In the genomic region with DNA sequence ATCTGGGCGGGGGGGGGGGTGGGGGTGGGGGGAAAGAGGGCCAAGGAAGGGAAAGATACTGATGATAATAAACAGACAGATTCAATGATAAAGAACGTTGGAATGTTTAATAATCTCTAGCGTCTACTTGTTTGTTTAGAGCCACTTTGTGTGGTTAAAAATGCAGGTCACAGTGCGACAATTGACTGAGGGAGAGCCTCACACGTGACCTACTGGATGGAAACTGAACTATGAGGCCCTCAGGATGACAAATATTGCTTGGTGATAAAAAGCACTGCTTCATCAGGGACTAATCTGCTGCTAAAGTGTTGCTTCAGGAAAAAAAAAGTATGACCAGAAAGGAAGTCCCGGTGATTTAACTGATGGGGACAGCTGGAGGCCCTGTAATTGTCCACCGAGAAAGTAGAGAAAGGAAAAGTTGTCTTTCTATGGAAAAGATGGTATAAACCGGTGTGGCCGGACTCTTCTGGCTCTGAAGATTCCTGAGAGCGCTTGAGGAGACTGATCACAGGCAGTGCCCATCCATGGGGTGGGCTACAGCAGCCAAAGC, we compare ENCODE assay signal across 23 mouse cellular contexts.
DNase-seq lines count a peak whose midpoint lies in the region; ATAC-seq and TF ChIP-seq lines count a peak whose summit lies in the region.
"Had no signal": no experiment of that assay in that cellular context is flagged by ENCODE, and none has a peak within 500 bp of the region (broad histone marks: within the 10 kb centered on the region; RNA-seq: fewer than 3 reads in every experiment).

No protein-coding gene starts in this region.

- peak; percentile 83 for DNase-seq in liver, adult 2 months (ENCODE audit: extremely low read depth, low read depth, low spot score)
- DNase-seq in liver, postnatal 0 days, result no peak
- no peak for DNase-seq in layer of hippocampus, postnatal 36 days
- DNase-seq: adrenal gland, adult 8-10 months; adrenal gland, postnatal 14 days; adrenal gland, postnatal 36 days; cerebellum, adult 11-12 months; cerebellum, adult 2 months; cerebellum, adult 9-10 months; cerebellum, postnatal 10 days; cerebellum, postnatal 25 days; forebrain, postnatal 0 days had no signal

- H3K36me3 ChIP-seq in liver, adult 2 months (ENCODE audit: control insufficient read depth, insufficient read depth, low read length), result no peaks in the 10 kb centered on the region
- H3K36me3 ChIP-seq in liver, postnatal 0 days (replicated peaks; ENCODE audit: insufficient read depth, low read length), result no peaks in the 10 kb centered on the region
- H3K36me3 ChIP-seq in C2C12 (ENCODE audit: control insufficient read depth, insufficient read depth) (no peaks in the 10 kb centered on the region), myocyte (ENCODE audit: control insufficient read depth, insufficient read depth) (no peaks in the 10 kb centered on the region)
- H3K36me3 ChIP-seq: embryonic facial prominence, embryonic 10.5 days; embryonic facial prominence, embryonic 12.5 days; forebrain, embryonic 15.5 days; G1E had no signal

- ATAC-seq in liver, postnatal 0 days, result no peak
- ATAC-seq: activated CD4-positive, CD25-positive, alpha-beta regulatory T cell, adult 4 months; CD4-positive, CD25-positive, alpha-beta regulatory T cell, adult 4 months; forebrain, embryonic 13.5 days; forebrain, embryonic 15.5 days; forebrain, postnatal 0 days; Patski had no signal

- peaks cover 2% of the 10 kb centered on the region for H3K4me1 ChIP-seq in liver, adult 2 months (ENCODE audit: control insufficient read depth, insufficient read depth, low read length)
- peaks cover under 1% of the 10 kb centered on the region; the same call in 1 of the 2 replicates for H3K4me1 ChIP-seq in liver, postnatal 0 days (ENCODE audit: insufficient read depth)

- TF ChIP-seq EP300 in liver, postnatal 0 days (IDR thresholded peaks at IDR 0.05; ENCODE audit: low read depth), result no peak

- H3K9me3 ChIP-seq in liver, postnatal 0 days (ENCODE audit: low read length), result no peaks in the 10 kb centered on the region
- H3K9me3 ChIP-seq: embryonic facial prominence, embryonic 10.5 days; embryonic facial prominence, embryonic 12.5 days; forebrain, embryonic 13.5 days; forebrain, embryonic 15.5 days had no signal

- no peaks in the 10 kb centered on the region for H3K79me3 ChIP-seq in C2C12 (ENCODE audit: low read depth)

- WGBS in liver, adult 2 months, result 43% methylated on average over 10 of the region's 10 CpGs
- 66% methylated on average over 10 of the region's 10 CpGs for WGBS in liver, postnatal 0 days (ENCODE audit: insufficient replicate concordance)

- no peak for TF ChIP-seq POLR2A in liver, adult 2 months (IDR thresholded peaks at IDR 0.05; ENCODE audit: extremely low read depth, insufficient read depth, low read length)
- no peak for TF ChIP-seq POLR2A in myocyte (IDR thresholded peaks at IDR 0.05; ENCODE audit: insufficient read length, low read depth)

- H3K9ac ChIP-seq in liver, adult 2 months (ENCODE audit: low read depth, low read length), result no peak overlapping the region
- no peak overlapping the region for H3K9ac ChIP-seq in liver, postnatal 0 days (replicated peaks)
- H3K9ac ChIP-seq: embryonic facial prominence, embryonic 12.5 days; forebrain, embryonic 13.5 days; forebrain, embryonic 15.5 days; forebrain, postnatal 0 days had no signal

- no peak overlapping the region for H3K4me3 ChIP-seq in liver, adult 2 months (ENCODE audit: insufficient read depth, low read depth, low read length)
- H3K4me3 ChIP-seq in liver, postnatal 0 days (ENCODE audit: low read depth, low read length), result no peak overlapping the region
- no peak overlapping the region for H3K4me3 ChIP-seq in C2C12 (ENCODE audit: insufficient read depth, poor library complexity, severe bottlenecking)
- H3K4me3 ChIP-seq in myocyte, result no peak overlapping the region
- H3K4me3 ChIP-seq: embryonic facial prominence, embryonic 10.5 days; embryonic facial prominence, embryonic 12.5 days; forebrain, embryonic 13.5 days; forebrain, embryonic 15.5 days had no signal

- no peak overlapping the region for H3K27ac ChIP-seq in liver, adult 2 months (replicated peaks; ENCODE audit: insufficient read depth, low read depth, low read length)
- H3K27ac ChIP-seq in liver, postnatal 0 days (ENCODE audit: low read depth), result no peak overlapping the region
- H3K27ac ChIP-seq: embryonic facial prominence, embryonic 10.5 days; embryonic facial prominence, embryonic 12.5 days; forebrain, embryonic 13.5 days; forebrain, embryonic 15.5 days had no signal

- TF ChIP-seq CTCF in liver, adult 2 months (IDR thresholded peaks at IDR 0.05; ENCODE audit: low read depth, low read length), result no peak
- no peak for TF ChIP-seq CTCF in liver, postnatal 0 days (IDR thresholded peaks at IDR 0.05; ENCODE audit: low read depth)
- no peak for TF ChIP-seq CTCF in C2C12 (IDR thresholded peaks at IDR 0.05; ENCODE audit: control insufficient read depth, insufficient read depth, insufficient read length)

- H3K4me2 ChIP-seq in liver, postnatal 0 days (ENCODE audit: low read depth, low read length), result no peak overlapping the region
- peak overlapping the region; percentile 68 for H3K4me2 ChIP-seq in myocyte (ENCODE audit: low read depth)
- H3K4me2 ChIP-seq: embryonic facial prominence, embryonic 12.5 days; forebrain, embryonic 13.5 days; forebrain, embryonic 15.5 days had no signal

- H3ac ChIP-seq in C2C12 (ENCODE audit: control insufficient read depth, insufficient read length, low read depth), result no peak overlapping the region
- no peak overlapping the region for H3ac ChIP-seq in myocyte (ENCODE audit: control insufficient read depth, insufficient read length)

- H3K27me3 ChIP-seq in liver, adult 2 months (ENCODE audit: control insufficient read depth, insufficient read depth, low read length), result no peaks in the 10 kb centered on the region
- no peaks in the 10 kb centered on the region for H3K27me3 ChIP-seq in liver, postnatal 0 days (ENCODE audit: insufficient read depth, low read length)
- H3K27me3 ChIP-seq in C2C12 (ENCODE audit: control insufficient read depth, insufficient read depth, insufficient read length) (no peaks in the 10 kb centered on the region), myocyte (ENCODE audit: control insufficient read depth, insufficient read depth, insufficient read length) (no peaks in the 10 kb centered on the region)
- H3K27me3 ChIP-seq: CH12.LX; embryonic facial prominence, embryonic 12.5 days; forebrain, embryonic 15.5 days; Patski had no signal

- no peaks in the 10 kb centered on the region for H3K79me2 ChIP-seq in liver, adult 2 months (ENCODE audit: control insufficient read depth, insufficient read depth, low read length)
- H3K79me2 ChIP-seq in C2C12 (ENCODE audit: control insufficient read depth, insufficient read depth) (no peaks in the 10 kb centered on the region), myocyte (ENCODE audit: control insufficient read depth, insufficient read depth) (no peaks in the 10 kb centered on the region)

TF ChIP-seq in C2C12, 6 proteins besides CTCF, POLR2A, EP300 and RAD21:
- no peak for TF ChIP-seq CEBPB (IDR thresholded peaks at IDR 0.05; ENCODE audit: low read depth)
- TF ChIP-seq USF1 (IDR thresholded peaks at IDR 0.05; ENCODE audit: low read depth), result peak; percentile 87
- TF ChIP-seq MYOD1 (IDR thresholded peaks at IDR 0.05; ENCODE audit: control insufficient read depth, insufficient read length, low read depth), result peak; percentile 81
- no peak for TF ChIP-seq MAX (IDR thresholded peaks at IDR 0.05)
- TF ChIP-seq FOSL1 (IDR thresholded peaks at IDR 0.05; ENCODE audit: insufficient read depth, low read length, poor library complexity, severe bottlenecking), result no peak
- no peak for TF ChIP-seq MYOG (IDR thresholded peaks at IDR 0.05; ENCODE audit: control insufficient read depth, extremely low read depth, insufficient read length)
TF ChIP-seq in C2C12: peak in this region for 2.

TF ChIP-seq in myocyte, 11 proteins besides CTCF, POLR2A, EP300 and RAD21:
- TF ChIP-seq E2F4 (IDR thresholded peaks at IDR 0.05; ENCODE audit: insufficient read depth) (no peak), MYOD1 (IDR thresholded peaks at IDR 0.05; ENCODE audit: control insufficient read depth in 1 of 3, insufficient read length in 2 of 3, low read depth in 2 of 3) (peak; percentile 51 to 61 (median 55)), MYOG (IDR thresholded peaks at IDR 0.05; ENCODE audit: control insufficient read depth in 1 of 3, insufficient read depth in 1 of 3, insufficient read length in 2 of 3, low read depth in 2 of 3) (no peak), MAX (IDR thresholded peaks at IDR 0.05; ENCODE audit: low read depth) (no peak)
